Mouse (Mus musculus): ENCODE measurements around the gene Olfr725.

GRCm38 (mm10) chr14:50040275-50040674 lies at the start of gene Olfr725:
- TF ChIP-seq CTCF (IDR thresholded peaks at IDR 0.05; ENCODE audit: low read depth): no peak
- no peak for TF ChIP-seq EP300 (IDR thresholded peaks at IDR 0.05; ENCODE audit: low read depth)

Data from heart, postnatal 0 days (tissue).